In the genomic region with DNA sequence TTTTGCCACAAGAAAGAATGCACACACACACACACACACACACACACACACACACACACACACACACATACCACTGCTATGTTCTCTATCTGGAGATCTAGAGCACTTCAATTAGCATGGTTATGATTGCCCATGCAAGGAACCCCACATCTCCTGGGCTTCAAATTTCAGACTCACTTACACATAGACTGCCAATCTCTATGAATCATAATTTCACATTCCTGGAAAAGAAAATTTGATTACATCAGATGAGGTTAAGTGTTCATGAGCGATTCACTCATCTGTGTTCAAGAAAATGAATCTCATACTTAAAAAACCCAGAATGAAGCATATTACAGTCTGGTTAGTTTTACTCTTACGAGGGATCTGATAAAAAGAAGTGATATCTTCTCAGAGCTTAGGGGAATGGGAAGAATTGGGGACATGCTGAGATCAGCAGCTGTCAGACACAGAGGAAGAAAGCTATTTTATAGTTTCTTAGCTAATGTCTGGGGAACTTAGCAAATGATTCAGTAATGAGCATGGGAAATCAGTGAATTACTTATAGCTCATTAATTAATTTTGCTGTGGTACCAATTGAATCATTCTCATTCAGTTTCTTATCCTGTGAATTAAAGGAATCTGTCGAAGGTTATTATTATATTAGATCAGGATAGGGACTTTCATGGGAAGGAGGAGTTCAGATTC, we compare ENCODE assay signal across 25 mouse cellular contexts. TPM values are rescaled to one million over a fixed set of nuclear protein-coding genes. Genes with fewer than 3 reads are reported as not detected.
DNase-seq lines count a peak whose midpoint lies in the region; ATAC-seq and TF ChIP-seq lines count a peak whose summit lies in the region.
"Had no signal": no experiment of that assay in that cellular context is flagged by ENCODE, and none has a peak within 500 bp of the region (broad histone marks: within the 10 kb centered on the region; RNA-seq: fewer than 3 reads in every experiment).

No protein-coding gene starts in this region.

- ATAC-seq in hindbrain, postnatal 0 days, result no peak
- ATAC-seq in hindbrain, embryonic 13.5 days (ENCODE audit: low FRiP score), result no peak
- ATAC-seq in forebrain, embryonic 14.5 days, result no peak
- ATAC-seq: activated CD4-positive, CD25-positive, alpha-beta regulatory T cell, adult 4 months; CD4-positive, CD25-positive, alpha-beta regulatory T cell, adult 4 months; forebrain, embryonic 16.5 days; inflammation-experienced regulatory T-cells, adult 6 months; intestine, postnatal 0 days had no signal

- peak; percentile 2 for DNase-seq in hindbrain, postnatal 0 days (ENCODE audit: low spot score)
- peak; percentile 9 for DNase-seq in 3T3-L1 (ENCODE audit: low read depth, low spot score)
- DNase-seq in Muller cell, postnatal 12 days (ENCODE audit: inconsistent ontology term), result peak; percentile 82
- DNase-seq in natural killer cell, adult 2 months (ENCODE audit: low spot score in 2 of 2), result no peak
- no peak for DNase-seq in forebrain, embryonic 14.5 days (ENCODE audit: low spot score)
- DNase-seq: adrenal gland, postnatal 14 days; B cell, adult 2 months; cerebellum, adult 11-12 months; cerebellum, adult 9-10 months; cerebellum, postnatal 25 days; heart, adult 18-20 months; heart, postnatal 10 days; heart, postnatal 4 days had no signal

- no peak overlapping the region for H3ac ChIP-seq in myocyte (ENCODE audit: control insufficient read depth, insufficient read length)

- H3K27me3 ChIP-seq in hindbrain, postnatal 0 days (ENCODE audit: insufficient read depth, low read length), result no peaks in the 10 kb centered on the region
- no peaks in the 10 kb centered on the region for H3K27me3 ChIP-seq in hindbrain, embryonic 13.5 days
- no peaks in the 10 kb centered on the region for H3K27me3 ChIP-seq in myocyte (ENCODE audit: control insufficient read depth, insufficient read depth, insufficient read length)
- H3K27me3 ChIP-seq in forebrain, embryonic 14.5 days (replicated peaks; ENCODE audit: control insufficient read depth, insufficient read depth, low read length), result no peaks in the 10 kb centered on the region
- H3K27me3 ChIP-seq: embryonic facial prominence, embryonic 13.5 days; hindbrain, embryonic 12.5 days had no signal

- 57% methylated on average over 3 of the region's 3 CpGs for WGBS in hindbrain, postnatal 0 days
- WGBS in hindbrain, embryonic 13.5 days, result 72% methylated on average over 3 of the region's 3 CpGs
- whole genome bisulfite sequencing in forebrain, embryonic 14.5 days, result 63% methylated on average over 3 of the region's 3 CpGs

- no peaks in the 10 kb centered on the region for H3K4me1 ChIP-seq in hindbrain, postnatal 0 days (ENCODE audit: insufficient read depth, low read length)
- H3K4me1 ChIP-seq in hindbrain, embryonic 13.5 days (replicated peaks), result no peaks in the 10 kb centered on the region
- no peaks in the 10 kb centered on the region for H3K4me1 ChIP-seq in forebrain, embryonic 14.5 days (ENCODE audit: control insufficient read depth, insufficient read depth, low read length)
- H3K4me1 ChIP-seq: embryonic facial prominence, embryonic 13.5 days; heart, embryonic 10.5 days; hindbrain, embryonic 12.5 days had no signal

- H3K4me3 ChIP-seq in hindbrain, postnatal 0 days (ENCODE audit: low read length), result no peak overlapping the region
- H3K4me3 ChIP-seq in hindbrain, embryonic 13.5 days, result no peak overlapping the region
- no peak overlapping the region for H3K4me3 ChIP-seq in myocyte
- no peak overlapping the region for H3K4me3 ChIP-seq in forebrain, embryonic 14.5 days (ENCODE audit: low read depth, low read length)
- H3K4me3 ChIP-seq: embryonic facial prominence, embryonic 13.5 days; erythroblast, embryonic 14.5 days; heart, embryonic 10.5 days; hindbrain, embryonic 12.5 days had no signal

- TF ChIP-seq CTCF in hindbrain, postnatal 0 days (IDR thresholded peaks at IDR 0.05; ENCODE audit: low read depth), result no peak

- H3K9me3 ChIP-seq in hindbrain, postnatal 0 days (ENCODE audit: low read length), result no peaks in the 10 kb centered on the region
- H3K9me3 ChIP-seq in hindbrain, embryonic 13.5 days, result no peaks in the 10 kb centered on the region
- no peaks in the 10 kb centered on the region for H3K9me3 ChIP-seq in forebrain, embryonic 14.5 days (replicated peaks; ENCODE audit: control insufficient read depth, low read length)
- H3K9me3 ChIP-seq: embryonic facial prominence, embryonic 13.5 days; G1E; heart, embryonic 10.5 days; hindbrain, embryonic 12.5 days had no signal

- TF ChIP-seq POLR2A in myocyte (IDR thresholded peaks at IDR 0.05; ENCODE audit: insufficient read length, low read depth), result no peak

- no peak overlapping the region for H3K27ac ChIP-seq in hindbrain, postnatal 0 days
- no peak overlapping the region for H3K27ac ChIP-seq in hindbrain, embryonic 13.5 days
- H3K27ac ChIP-seq in forebrain, embryonic 14.5 days (ENCODE audit: low read depth, low read length), result no peak overlapping the region
- H3K27ac ChIP-seq: embryonic facial prominence, embryonic 13.5 days; heart, embryonic 10.5 days; hindbrain, embryonic 12.5 days had no signal

- no peaks in the 10 kb centered on the region for H3K36me3 ChIP-seq in hindbrain, postnatal 0 days (ENCODE audit: insufficient read depth, low read length)
- no peaks in the 10 kb centered on the region for H3K36me3 ChIP-seq in hindbrain, embryonic 13.5 days
- no peaks in the 10 kb centered on the region for H3K36me3 ChIP-seq in myocyte (ENCODE audit: control insufficient read depth, insufficient read depth)
- H3K36me3 ChIP-seq in forebrain, embryonic 14.5 days (ENCODE audit: control insufficient read depth, insufficient read depth, low read length), result no peaks in the 10 kb centered on the region
- H3K36me3 ChIP-seq: embryonic facial prominence, embryonic 13.5 days; G1E; heart, embryonic 10.5 days; hindbrain, embryonic 12.5 days had no signal

- H3K4me2 ChIP-seq in hindbrain, postnatal 0 days (ENCODE audit: low read depth, low read length), result no peak overlapping the region
- H3K4me2 ChIP-seq in hindbrain, embryonic 13.5 days, result no peak overlapping the region
- peak overlapping the region; percentile 16 for H3K4me2 ChIP-seq in myocyte (ENCODE audit: low read depth)
- H3K4me2 ChIP-seq in forebrain, embryonic 14.5 days (ENCODE audit: low read length), result no peak overlapping the region
- H3K4me2 ChIP-seq: embryonic facial prominence, embryonic 13.5 days; hindbrain, embryonic 12.5 days had no signal

- no peak overlapping the region for H3K9ac ChIP-seq in hindbrain, postnatal 0 days (replicated peaks; ENCODE audit: low read length)
- H3K9ac ChIP-seq in hindbrain, embryonic 13.5 days, result no peak overlapping the region
- no peak overlapping the region for H3K9ac ChIP-seq in forebrain, embryonic 14.5 days (ENCODE audit: low read length)
- H3K9ac ChIP-seq: embryonic facial prominence, embryonic 13.5 days; hindbrain, embryonic 12.5 days had no signal

- H3K79me2 ChIP-seq in myocyte (ENCODE audit: control insufficient read depth, insufficient read depth), result no peaks in the 10 kb centered on the region

TF ChIP-seq in myocyte, 11 proteins besides CTCF, POLR2A, EP300 and RAD21:
- no peak for TF ChIP-seq POLR2AphosphoS2 (IDR thresholded peaks at IDR 0.05; ENCODE audit: insufficient read length, low read depth)
- no peak for TF ChIP-seq MYOD1 (IDR thresholded peaks at IDR 0.05; ENCODE audit: control insufficient read depth in 1 of 3, insufficient read length in 2 of 3, low read depth in 2 of 3)
- no peak for TF ChIP-seq CEBPB (IDR thresholded peaks at IDR 0.05; ENCODE audit: insufficient read depth, poor library complexity, severe bottlenecking)
- no peak for TF ChIP-seq MAX (IDR thresholded peaks at IDR 0.05; ENCODE audit: low read depth)
- TF ChIP-seq E2F4 (IDR thresholded peaks at IDR 0.05; ENCODE audit: insufficient read depth), result no peak
- no peak for TF ChIP-seq TCF3 (IDR thresholded peaks at IDR 0.05; ENCODE audit: insufficient read length, low read depth)
- no peak for TF ChIP-seq TCF12 (IDR thresholded peaks at IDR 0.05; ENCODE audit: insufficient read depth, poor library complexity, severe bottlenecking)
- no peak for TF ChIP-seq SRF (IDR thresholded peaks at IDR 0.05; ENCODE audit: control insufficient read depth, insufficient read length, low read depth)
TF ChIP-seq in myocyte: peak in this region for 0.

RNA-seq across cellular contexts. Expression of a gene that starts 48.7 kb away (rescaled TPM):
- total RNA-seq in hindbrain, postnatal 0 days (2014; rRNA removed), result 1.9 and 2.8 TPM in 2 replicates
- polyA plus RNA-seq in hindbrain, postnatal 0 days (2015; fragmentation: Nextera tagmentation; extraction: Ambion mirVana), result 0.89 and 1.2 TPM in 2 replicates
- 1.6 and 2.0 TPM in 2 replicates for polyA plus RNA-seq in hindbrain, embryonic 13.5 days (2015; fragmentation: Nextera tagmentation; extraction: Ambion mirVana)
- 0.37 TPM for polyA plus RNA-seq in myocyte (2012; fragmentation: generic; extraction: Trizol)
- 0.55 and 0.61 TPM in 2 replicates for polyA plus RNA-seq in forebrain, embryonic 14.5 days (2014; fragmentation: Nextera tagmentation; extraction: Ambion mirVana)
- polyA plus RNA-seq: activated CD4-positive, CD25-positive, alpha-beta regulatory T cell, adult 4 months; CD4-positive, CD25-positive, alpha-beta regulatory T cell, adult 4 months; erythroblast, embryonic 14.5 days; G1E; inflammation-experienced regulatory T-cells, adult 6 months had no signal

Comparison
In these comparisons a context has a peak if more than half of its experiments do, and no peak if none do; other contexts are left out.
1. DNase-seq: peak in hindbrain, postnatal 0 days (single experiment), 3T3-L1 (single experiment) and Muller cell, postnatal 12 days (single experiment); none in natural killer cell, adult 2 months (0 of 2) and forebrain, embryonic 14.5 days (single experiment).